7 mouse cellular contexts compared by ENCODE assay signal in the genomic region with DNA sequence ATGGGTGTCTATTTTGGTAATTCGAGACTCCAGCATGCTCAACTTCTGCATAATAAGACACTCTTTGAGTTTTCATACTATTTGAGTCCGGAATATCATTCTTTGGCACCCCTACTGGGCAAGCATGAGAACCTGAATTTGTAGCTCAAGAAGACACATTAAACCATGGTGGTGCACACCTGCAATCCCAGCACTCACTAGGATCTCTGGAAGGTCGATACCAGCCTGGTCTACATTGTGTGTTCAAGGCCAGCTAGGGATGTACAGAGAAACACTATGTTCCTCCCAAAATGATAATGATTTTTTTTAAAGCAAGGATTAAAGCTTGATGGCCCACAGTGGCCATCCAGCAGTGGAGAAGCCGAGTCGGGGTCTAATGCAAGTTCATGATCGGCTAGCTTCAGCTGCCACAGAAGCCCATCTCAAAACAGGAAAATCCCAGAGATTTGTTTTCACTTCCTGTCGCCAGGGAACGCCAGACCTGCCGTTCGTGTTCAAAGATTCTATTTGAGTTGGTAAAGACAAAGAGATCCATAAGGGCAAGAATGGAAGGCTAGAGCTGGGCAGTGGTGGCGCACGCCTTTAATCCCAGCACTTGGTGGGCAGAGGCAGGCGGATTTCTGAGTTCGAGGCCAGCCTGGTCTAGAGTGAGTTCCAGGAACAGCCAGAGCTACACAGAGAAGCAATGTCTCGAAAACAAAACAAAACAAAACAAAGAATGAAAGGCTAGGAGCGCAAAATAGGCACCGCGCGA. TPM values are rescaled to one million over a fixed set of nuclear protein-coding genes. Genes with fewer than 3 reads are reported as not detected.
DNase-seq lines count a peak whose midpoint lies in the region; ATAC-seq lines count a peak whose summit lies in the region.

No protein-coding gene starts in this region.

- peak overlapping the region; percentile 59 for H3K4me2 ChIP-seq in lung, embryonic 15.5 days
- peak overlapping the region; percentile 52 for H3K4me2 ChIP-seq in embryonic facial prominence, embryonic 14.5 days (ENCODE audit: low read depth, low read length)
- peak overlapping the region; percentile 77 for H3K4me2 ChIP-seq in limb, embryonic 12.5 days
- H3K4me2 ChIP-seq in stomach, embryonic 14.5 days (replicated peaks; ENCODE audit: low read depth, low read length), result peak overlapping the region; percentile 37

- WGBS in lung, embryonic 15.5 days, result 34% methylated on average over 19 of the region's 19 CpGs
- 41% methylated on average over 19 of the region's 19 CpGs for WGBS in embryonic facial prominence, embryonic 14.5 days
- 40% methylated on average over 19 of the region's 19 CpGs for WGBS in limb, embryonic 12.5 days
- 37% methylated on average over 19 of the region's 19 CpGs for WGBS in stomach, embryonic 14.5 days

- no peak; the same call in 1 of the 2 replicates for ATAC-seq in lung, embryonic 15.5 days (ENCODE audit: borderline replicate concordance, extremely low read depth, low FRiP score, low TSS enrichment)
- no peak for ATAC-seq in embryonic facial prominence, embryonic 14.5 days (ENCODE audit: low read depth)
- ATAC-seq in limb, embryonic 12.5 days (ENCODE audit: insufficient number of reproducible peaks, insufficient read depth, low FRiP score, low TSS enrichment, low read depth), result peak; percentile 23; the same call in 1 of the 2 replicates
- ATAC-seq in stomach, embryonic 14.5 days (ENCODE audit: insufficient number of reproducible peaks, insufficient read depth, low FRiP score, low read depth), result no peak

- H3K9me3 ChIP-seq in lung, embryonic 15.5 days, result no peaks in the 10 kb centered on the region
- H3K9me3 ChIP-seq in embryonic facial prominence, embryonic 14.5 days (ENCODE audit: control insufficient read depth, low read length), result no peaks in the 10 kb centered on the region
- 0 out of 2 replicates have a peak, but pooled peaks cover 3% of the 10 kb centered on the region for H3K9me3 ChIP-seq in limb, embryonic 12.5 days
- no peaks in the 10 kb centered on the region for H3K9me3 ChIP-seq in stomach, embryonic 14.5 days (ENCODE audit: control insufficient read depth, low read depth, low read length)

- H3K27me3 ChIP-seq in lung, embryonic 15.5 days, result no peaks in the 10 kb centered on the region
- no peaks in the 10 kb centered on the region for H3K27me3 ChIP-seq in embryonic facial prominence, embryonic 14.5 days (replicated peaks; ENCODE audit: control insufficient read depth, insufficient read depth, low read length)
- no peaks in the 10 kb centered on the region for H3K27me3 ChIP-seq in limb, embryonic 12.5 days
- H3K27me3 ChIP-seq in stomach, embryonic 14.5 days (ENCODE audit: control insufficient read depth, insufficient read depth, low read length), result no peaks in the 10 kb centered on the region

- peak overlapping the region; percentile 47 for H3K9ac ChIP-seq in lung, embryonic 15.5 days
- H3K9ac ChIP-seq in embryonic facial prominence, embryonic 14.5 days (ENCODE audit: low read depth, low read length), result peak overlapping the region; percentile 63
- H3K9ac ChIP-seq in limb, embryonic 12.5 days (replicated peaks), result peak overlapping the region; percentile 48
- peak overlapping the region; percentile 45; the same call in 1 of the 2 replicates for H3K9ac ChIP-seq in stomach, embryonic 14.5 days (replicated peaks; ENCODE audit: low read depth, low read length)

- intact Hi-C loops in gastrocnemius, postnatal 14 days (cut with DNase I; ENCODE audit: low total_unique reads), result no loop called here

- peak overlapping the region; percentile 66 for H3K4me3 ChIP-seq in lung, embryonic 15.5 days
- H3K4me3 ChIP-seq in embryonic facial prominence, embryonic 14.5 days (ENCODE audit: low read depth, low read length), result peak overlapping the region; percentile 70
- H3K4me3 ChIP-seq in limb, embryonic 12.5 days (replicated peaks), result peak overlapping the region; percentile 64
- H3K4me3 ChIP-seq in stomach, embryonic 14.5 days (ENCODE audit: low read depth, low read length), result peak overlapping the region; percentile 26

- H3K36me3 ChIP-seq in lung, embryonic 15.5 days, result peaks cover 6% of the 10 kb centered on the region; the same call in 1 of the 2 replicates
- 0 out of 2 replicates have a peak, but pooled peaks cover 4% of the 10 kb centered on the region for H3K36me3 ChIP-seq in embryonic facial prominence, embryonic 14.5 days (ENCODE audit: control insufficient read depth, insufficient read depth, low read length)
- peaks cover 8% of the 10 kb centered on the region; the same call in 1 of the 2 replicates for H3K36me3 ChIP-seq in limb, embryonic 12.5 days
- H3K36me3 ChIP-seq in stomach, embryonic 14.5 days (ENCODE audit: control insufficient read depth, insufficient read depth, low read length), result peaks cover 4% of the 10 kb centered on the region; the same call in 1 of the 2 replicates

- DNase-seq in lung, postnatal 14 days, result no peak
- DNase-seq in embryonic facial prominence, embryonic 14.5 days (ENCODE audit: low spot score), result no peak
- DNase-seq in gastrocnemius, postnatal 14 days, result no peak
- no peak for DNase-seq in adrenal gland, postnatal 36 days

- H3K4me1 ChIP-seq in lung, embryonic 15.5 days, result peaks cover 26% of the 10 kb centered on the region
- peaks cover 6% of the 10 kb centered on the region for H3K4me1 ChIP-seq in embryonic facial prominence, embryonic 14.5 days (ENCODE audit: control insufficient read depth, insufficient read depth, low read length)
- peaks cover 14% of the 10 kb centered on the region for H3K4me1 ChIP-seq in limb, embryonic 12.5 days (replicated peaks)
- H3K4me1 ChIP-seq in stomach, embryonic 14.5 days (ENCODE audit: control insufficient read depth, insufficient read depth, low read length), result peaks cover 13% of the 10 kb centered on the region

- peak overlapping the region; percentile 76 for H3K27ac ChIP-seq in lung, embryonic 15.5 days
- peak overlapping the region; percentile 84 for H3K27ac ChIP-seq in embryonic facial prominence, embryonic 14.5 days (replicated peaks; ENCODE audit: low read depth, low read length)
- peak overlapping the region; percentile 85 for H3K27ac ChIP-seq in limb, embryonic 12.5 days
- H3K27ac ChIP-seq in stomach, embryonic 14.5 days (ENCODE audit: low read length), result peak overlapping the region; percentile 53; the same call in 1 of the 2 replicates

RNA-seq across cellular contexts. Expression of gene Lsm4, which starts 0.5 kb away (rescaled TPM):
- polyA plus RNA-seq in lung, embryonic 15.5 days (2015; fragmentation: Nextera tagmentation; extraction: Ambion mirVana), result 268 and 320 TPM in 2 replicates
- polyA plus RNA-seq in embryonic facial prominence, embryonic 14.5 days (2014; fragmentation: Nextera tagmentation; extraction: Ambion mirVana), result 199 and 223 TPM in 2 replicates
- 335 and 339 TPM in 2 replicates for polyA plus RNA-seq in limb, embryonic 12.5 days (2016; fragmentation: Nextera tagmentation; extraction: Ambion mirVana)
- 234 and 244 TPM in 2 replicates for polyA plus RNA-seq in stomach, embryonic 14.5 days (2014; fragmentation: Nextera tagmentation; extraction: Ambion mirVana)
- 10 to 100 TPM; 65.9 to 77.0 TPM for total RNA-seq in gastrocnemius, postnatal 14 days (2021)
- 10 to 100 TPM; 74.3 to 84.4 TPM for total RNA-seq in adrenal gland, postnatal 36 days (2021)

RNA-seq across cellular contexts. Expression of gene Pgpep1, which starts 12.3 kb away (rescaled TPM):
- polyA plus RNA-seq in lung, embryonic 15.5 days (2015; fragmentation: Nextera tagmentation; extraction: Ambion mirVana), result 38.5 and 47.7 TPM in 2 replicates
- 59.8 and 62.7 TPM in 2 replicates for polyA plus RNA-seq in embryonic facial prominence, embryonic 14.5 days (2014; fragmentation: Nextera tagmentation; extraction: Ambion mirVana)
- polyA plus RNA-seq in limb, embryonic 12.5 days (2016; fragmentation: Nextera tagmentation; extraction: Ambion mirVana), result 45.7 and 53.9 TPM in 2 replicates
- polyA plus RNA-seq in stomach, embryonic 14.5 days (2014; fragmentation: Nextera tagmentation; extraction: Ambion mirVana), result 67.7 and 70.8 TPM in 2 replicates
- 10 to 100 TPM; 18.2 to 21.6 TPM for total RNA-seq in gastrocnemius, postnatal 14 days (2021)
- total RNA-seq in adrenal gland, postnatal 36 days (2021), result 100 to 1,000 TPM; 138 to 139 TPM

RNA-seq across cellular contexts. Expression of gene Jund, which starts 26.2 kb away (rescaled TPM):
- 49.7 TPM in 2 replicates for polyA plus RNA-seq in lung, embryonic 15.5 days (2015; fragmentation: Nextera tagmentation; extraction: Ambion mirVana)
- 103 and 121 TPM in 2 replicates for polyA plus RNA-seq in embryonic facial prominence, embryonic 14.5 days (2014; fragmentation: Nextera tagmentation; extraction: Ambion mirVana)
- polyA plus RNA-seq in limb, embryonic 12.5 days (2016; fragmentation: Nextera tagmentation; extraction: Ambion mirVana), result 117 and 121 TPM in 2 replicates
- 78.9 and 105 TPM in 2 replicates for polyA plus RNA-seq in stomach, embryonic 14.5 days (2014; fragmentation: Nextera tagmentation; extraction: Ambion mirVana)
- total RNA-seq in gastrocnemius, postnatal 14 days (2021), result 10 to 100 TPM; 73.5 to 87.4 TPM
- 100 to 1,000 TPM; 219 to 227 TPM for total RNA-seq in adrenal gland, postnatal 36 days (2021)

RNA-seq across cellular contexts. Expression of gene Iqcn, which starts 30.8 kb away (rescaled TPM):
- 0.02 TPM in 1 of 2 replicates, not detected in the other for polyA plus RNA-seq in lung, embryonic 15.5 days (2015; fragmentation: Nextera tagmentation; extraction: Ambion mirVana)
- polyA plus RNA-seq in embryonic facial prominence, embryonic 14.5 days (2014; fragmentation: Nextera tagmentation; extraction: Ambion mirVana), result not detected in 2 replicates
- polyA plus RNA-seq in limb, embryonic 12.5 days (2016; fragmentation: Nextera tagmentation; extraction: Ambion mirVana), result not detected in 2 replicates
- 0.06 and 0.10 TPM in 2 replicates for polyA plus RNA-seq in stomach, embryonic 14.5 days (2014; fragmentation: Nextera tagmentation; extraction: Ambion mirVana)
- total RNA-seq in gastrocnemius, postnatal 14 days (2021), result under 1 TPM in 1 of 2 experiments, not detected in 1; 0.04 TPM
- total RNA-seq in adrenal gland, postnatal 36 days (2021), result not detected

RNA-seq across cellular contexts. Expression of gene Gdf15, which starts 40.2 kb away (rescaled TPM):
- polyA plus RNA-seq in lung, embryonic 15.5 days (2015; fragmentation: Nextera tagmentation; extraction: Ambion mirVana), result 0.31 and 0.45 TPM in 2 replicates
- 0.28 and 0.29 TPM in 2 replicates for polyA plus RNA-seq in embryonic facial prominence, embryonic 14.5 days (2014; fragmentation: Nextera tagmentation; extraction: Ambion mirVana)
- polyA plus RNA-seq in limb, embryonic 12.5 days (2016; fragmentation: Nextera tagmentation; extraction: Ambion mirVana), result 0.15 TPM in 1 of 2 replicates, not detected in the other
- 0.17 and 0.24 TPM in 2 replicates for polyA plus RNA-seq in stomach, embryonic 14.5 days (2014; fragmentation: Nextera tagmentation; extraction: Ambion mirVana)
- not detected for total RNA-seq in gastrocnemius, postnatal 14 days (2021)
- total RNA-seq in adrenal gland, postnatal 36 days (2021), result 1 to 10 TPM; 5.0 to 6.0 TPM
